Mouse (Mus musculus): ENCODE data around the gene Ccdc92b.
"Not testable (repeated sequence)": the region's sequence is repeated elsewhere in the genome, so short reads cannot be mapped to it uniquely, and the experiment has no call there.

Gene Ccdc92b

DNA sequence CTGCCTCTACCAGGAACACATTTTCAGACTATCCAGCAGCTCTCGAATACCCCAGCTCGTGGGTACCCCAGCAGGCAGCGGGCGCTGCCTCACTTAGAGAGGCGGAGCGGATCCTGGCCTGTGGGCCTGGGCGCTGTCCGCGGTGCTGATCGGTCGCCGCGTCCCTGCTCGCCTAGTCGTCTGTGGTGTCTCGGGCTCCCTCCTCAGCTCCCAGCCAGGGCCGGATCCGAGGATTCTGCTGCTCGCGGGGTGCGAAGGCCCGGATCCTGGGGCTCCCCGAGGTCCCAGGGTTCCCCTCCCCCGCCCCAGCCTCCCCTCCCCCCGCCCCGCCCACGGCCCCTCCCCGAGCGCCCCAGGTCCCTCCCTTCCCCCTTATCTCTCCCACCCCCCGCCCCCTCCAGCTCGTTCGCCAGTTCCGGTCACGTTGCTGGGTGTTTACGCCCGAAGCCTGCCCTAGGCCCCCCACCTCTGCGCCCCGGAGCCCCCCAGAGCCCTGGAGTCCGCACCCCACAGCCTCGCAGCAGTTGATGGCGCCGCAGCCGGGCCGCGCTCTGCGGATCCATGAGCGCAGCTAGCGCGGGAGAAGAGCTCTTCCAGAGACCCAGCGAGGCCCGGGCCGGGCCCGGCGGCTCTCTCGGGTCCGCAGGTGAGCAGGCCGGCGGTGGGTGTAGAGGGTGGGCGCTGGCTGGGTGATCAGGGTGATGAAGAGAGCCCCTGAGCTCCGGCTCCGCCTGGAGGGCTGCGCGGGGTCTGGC lies at the start of gene Ccdc92b:
TSS of gene Ccdc92b (plus strand) at position 405 of the 755 bp plus-strand sequence.
- peak; percentile 49 for DNase-seq

DNA sequence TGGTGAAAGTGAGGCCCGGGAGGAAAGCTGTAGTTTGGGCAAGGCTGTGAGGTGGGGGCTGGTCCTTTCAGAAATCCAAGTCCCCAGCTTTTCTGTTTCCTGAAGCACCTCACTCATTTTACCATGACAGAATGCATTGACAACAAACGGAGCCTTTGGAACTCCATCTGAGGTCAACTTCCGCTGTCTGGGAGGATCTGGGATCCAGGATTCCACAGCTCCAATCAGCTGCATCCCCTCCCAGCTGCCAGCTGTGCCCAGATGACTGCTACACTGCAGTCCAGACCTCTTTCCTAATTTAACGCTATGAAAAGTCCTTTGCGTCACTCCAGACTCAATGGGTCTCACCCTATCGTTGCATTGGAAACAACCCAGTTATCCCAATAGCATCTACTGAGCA lies 49.7 kb upstream of the Ccdc92b start:
- no peak for DNase-seq

DNA sequence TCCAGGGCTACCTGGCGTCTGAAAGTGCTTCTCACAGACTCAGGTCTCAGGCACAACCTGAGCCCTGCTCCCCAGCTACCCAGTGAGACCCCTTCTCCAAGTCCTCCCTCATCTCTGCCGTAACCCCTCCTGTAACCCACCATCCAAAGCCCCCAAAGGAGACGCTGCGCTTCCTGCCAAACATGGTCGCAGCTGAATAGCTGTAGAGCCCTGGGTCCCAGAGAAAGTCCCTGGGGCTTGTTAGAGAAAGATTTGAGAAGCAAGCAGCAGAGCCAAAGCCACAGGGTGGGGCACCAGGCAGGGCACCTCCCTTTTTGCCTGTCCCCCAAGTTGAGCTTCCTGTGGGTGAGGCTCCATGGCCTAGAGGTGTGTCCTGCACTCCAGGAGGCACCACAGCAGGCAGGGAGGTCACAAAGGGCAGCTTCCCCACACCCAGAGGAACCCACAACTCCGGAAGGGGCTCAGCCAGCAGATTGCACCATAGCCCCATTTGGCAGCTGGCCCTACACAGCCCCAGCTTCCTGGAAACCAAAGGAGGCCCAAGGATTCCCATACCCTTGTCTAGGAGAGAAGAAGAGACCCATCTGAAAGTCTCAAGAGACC lies 46.8 kb upstream of the Ccdc92b start:
- DNase-seq: peak; percentile 64

DNA sequence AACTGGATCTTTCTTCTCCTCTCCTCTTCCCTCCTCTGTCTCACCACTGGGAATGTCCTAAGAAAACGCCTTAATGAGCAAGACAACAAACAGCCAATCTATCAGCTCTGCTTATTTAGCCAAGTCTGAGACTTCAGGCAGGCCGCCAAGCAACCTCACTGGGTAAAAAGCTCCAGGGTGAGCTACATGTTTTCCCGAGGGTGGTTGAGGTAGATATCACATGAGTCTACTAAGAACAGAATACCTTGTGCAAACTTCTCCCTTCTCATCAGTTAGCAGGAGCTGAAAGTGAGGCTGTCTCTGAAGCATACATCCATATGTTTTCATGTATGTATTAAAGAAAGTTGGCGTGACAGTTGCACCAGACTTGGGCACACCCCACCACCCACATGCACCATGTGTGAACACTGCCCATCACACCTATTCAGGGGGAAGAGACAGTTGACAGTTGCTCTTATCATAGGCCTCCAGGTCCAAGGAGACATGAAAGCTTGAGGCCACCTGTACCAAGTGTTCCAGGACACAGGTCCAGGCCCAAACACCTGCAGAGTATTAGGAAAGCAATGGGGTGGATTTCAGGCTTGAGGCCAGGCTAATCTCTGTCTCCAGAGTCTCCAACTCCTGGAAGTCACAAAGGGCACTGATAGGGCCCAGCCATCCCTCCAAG lies 44.5 kb upstream of the Ccdc92b start:
- no peak for DNase-seq

DNA sequence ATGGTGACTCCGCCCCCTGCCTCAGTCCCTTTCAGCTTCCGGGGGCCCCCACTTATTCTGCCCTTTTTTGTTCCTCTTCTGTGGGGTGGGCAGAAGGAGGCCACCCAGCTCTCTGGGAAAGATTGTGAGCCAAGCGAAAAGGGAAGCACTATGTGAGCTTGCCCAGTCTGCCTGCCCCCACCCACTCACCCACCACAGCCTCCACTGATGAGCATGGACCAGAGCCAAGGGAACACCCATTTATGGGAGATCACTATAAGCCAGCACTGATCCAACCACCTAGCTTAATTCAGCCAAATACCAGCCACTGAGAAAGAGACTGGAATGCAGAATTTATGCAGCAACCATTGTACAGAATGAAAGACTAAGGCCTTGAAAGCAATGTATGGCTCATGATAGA lies 43.5 kb upstream of the Ccdc92b start:
- DNase-seq: peak; percentile 71

DNA sequence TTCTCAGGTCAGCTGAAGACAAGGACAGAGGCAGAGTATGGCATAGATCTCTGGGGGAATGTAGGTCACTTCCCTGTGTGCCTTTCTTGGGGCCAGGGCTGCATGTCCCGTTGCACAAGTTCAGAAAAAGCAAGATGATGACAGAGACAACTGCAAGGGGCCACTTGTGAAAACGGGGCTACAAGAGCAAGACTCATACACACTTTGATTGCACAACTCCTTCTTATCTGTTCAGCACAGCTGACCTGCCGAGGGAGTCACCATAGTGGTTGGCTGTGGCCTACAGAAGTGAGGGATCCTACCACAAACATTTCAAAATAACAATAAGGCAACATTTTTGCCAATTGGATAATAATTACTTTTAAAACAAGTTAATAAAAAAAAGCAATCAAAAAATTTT lies 42.3 kb upstream of the Ccdc92b start:
- no peak for DNase-seq

DNA sequence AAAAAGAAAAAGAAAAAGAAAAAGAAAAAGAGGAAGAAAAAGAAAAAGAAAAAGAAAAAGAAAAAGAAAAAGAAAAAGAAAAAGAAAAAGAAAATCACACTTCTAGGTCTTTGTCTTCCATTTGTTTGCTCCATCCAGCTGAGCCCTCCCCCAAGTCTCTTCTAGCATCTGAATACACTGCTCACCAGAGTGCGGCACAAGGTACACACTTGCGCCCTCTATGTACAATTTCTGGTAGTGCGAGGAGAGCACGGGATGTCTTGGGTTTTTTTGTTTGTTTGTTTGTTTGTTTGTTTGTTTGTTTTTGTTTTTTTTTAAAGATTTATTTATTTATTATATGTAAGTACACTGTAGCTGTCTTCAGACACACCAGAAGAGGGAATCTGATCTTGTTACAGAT lies 38.1 kb upstream of the Ccdc92b start:
- not testable (repeated sequence) for DNase-seq

DNA sequence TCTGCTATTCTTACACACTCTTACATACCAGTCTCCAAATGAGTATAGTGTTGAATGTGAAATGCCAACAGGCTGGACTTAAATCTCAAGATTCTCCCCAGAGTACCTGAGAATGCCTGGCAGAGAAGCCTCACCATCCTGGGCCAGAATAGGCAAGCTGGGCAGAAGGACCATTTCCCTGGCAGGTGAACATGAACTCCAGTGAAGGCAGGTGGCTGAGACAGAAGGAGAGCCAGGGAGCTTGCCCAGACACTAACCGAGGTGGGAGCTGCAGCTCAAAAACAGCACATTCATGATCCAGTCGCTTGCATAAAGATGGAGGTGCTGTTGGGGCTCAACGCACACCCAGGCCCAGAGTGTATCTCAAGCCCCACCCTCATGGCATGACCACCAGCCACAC lies 36.9 kb upstream of the Ccdc92b start:
- DNase-seq: no peak

DNA sequence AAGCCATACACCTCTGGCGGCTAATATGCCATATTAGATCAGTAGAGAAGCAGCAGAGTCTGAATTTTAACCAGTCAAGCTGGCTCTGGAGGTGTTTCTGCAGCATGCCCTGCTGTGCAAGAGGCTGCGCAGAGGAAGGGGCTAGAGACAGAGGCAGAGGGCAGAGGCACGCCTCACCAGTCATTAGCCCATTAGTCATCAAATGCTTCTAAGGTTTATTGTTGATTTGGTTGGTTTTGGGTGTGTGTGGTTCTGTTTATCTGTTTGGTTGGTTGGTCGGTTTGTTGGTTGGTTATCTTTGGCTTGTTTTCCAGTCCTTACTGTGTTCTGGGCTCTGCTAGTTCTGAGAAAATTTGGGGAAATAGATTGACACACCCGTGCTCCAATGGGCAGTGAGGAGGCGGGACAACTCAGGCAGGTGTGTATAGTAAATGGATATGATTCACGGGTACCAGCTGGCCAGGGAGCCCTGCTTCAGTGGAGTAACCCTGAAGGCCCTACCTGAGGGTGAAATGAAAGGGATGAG lies 35.5 kb upstream of the Ccdc92b start:
- DNase-seq: no peak

DNA sequence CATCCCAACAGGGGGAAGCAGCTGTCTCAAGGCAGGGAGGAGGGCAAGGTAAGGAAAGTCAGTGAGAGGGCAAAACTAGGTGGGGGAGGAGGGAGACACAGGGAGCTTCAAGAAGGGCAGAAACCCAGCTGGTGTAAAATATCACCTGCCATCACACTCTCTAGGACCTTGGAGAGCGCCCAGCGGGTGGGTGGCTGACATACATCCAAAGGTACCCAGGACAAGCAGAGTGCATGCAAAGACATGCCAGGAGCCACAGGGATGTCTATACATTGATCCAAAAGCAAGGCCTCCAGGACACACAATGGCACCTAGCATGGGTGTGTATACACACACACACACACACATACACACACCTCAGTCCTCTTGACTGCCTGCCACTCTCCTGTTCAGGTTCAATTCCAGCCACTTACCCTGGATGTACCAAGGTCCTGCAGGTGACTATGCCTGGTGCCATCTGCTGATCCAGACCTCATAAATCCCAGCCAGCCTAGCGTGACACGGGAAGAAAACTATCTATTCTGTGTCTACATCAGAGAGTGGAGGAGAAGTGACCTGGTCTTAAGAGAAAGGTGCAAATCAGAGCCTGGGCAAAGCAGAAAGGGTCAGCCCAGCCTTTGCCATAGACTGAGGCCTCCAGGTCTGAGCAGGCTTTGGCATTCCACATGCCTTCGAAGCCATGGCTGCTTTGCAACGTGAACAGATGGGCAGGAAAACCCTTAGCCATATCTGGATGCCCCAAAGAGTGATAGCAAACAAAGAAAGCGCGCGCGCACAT lies 34.3 kb upstream of the Ccdc92b start:
- DNase-seq: no peak

DNA sequence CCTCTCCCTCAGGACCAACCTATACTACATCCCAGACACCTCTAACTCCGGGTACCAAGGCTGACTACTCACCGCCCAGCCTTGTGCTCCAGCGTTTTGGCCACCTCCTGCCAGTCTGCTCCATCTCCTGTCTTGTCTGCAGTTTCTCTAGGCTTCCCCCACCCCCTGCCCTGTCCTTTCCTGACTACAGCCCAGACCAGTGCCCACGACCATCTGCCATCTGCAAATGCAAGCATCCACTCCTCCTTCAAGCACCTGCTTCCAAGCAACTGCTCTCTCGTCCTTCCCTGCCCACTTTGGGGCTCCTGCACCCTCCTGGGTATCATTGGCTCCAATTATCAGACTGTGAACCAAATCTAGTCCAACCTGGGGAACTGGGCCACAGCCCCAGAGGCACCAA lies 33.0 kb upstream of the Ccdc92b start:
- no peak for DNase-seq

DNA sequence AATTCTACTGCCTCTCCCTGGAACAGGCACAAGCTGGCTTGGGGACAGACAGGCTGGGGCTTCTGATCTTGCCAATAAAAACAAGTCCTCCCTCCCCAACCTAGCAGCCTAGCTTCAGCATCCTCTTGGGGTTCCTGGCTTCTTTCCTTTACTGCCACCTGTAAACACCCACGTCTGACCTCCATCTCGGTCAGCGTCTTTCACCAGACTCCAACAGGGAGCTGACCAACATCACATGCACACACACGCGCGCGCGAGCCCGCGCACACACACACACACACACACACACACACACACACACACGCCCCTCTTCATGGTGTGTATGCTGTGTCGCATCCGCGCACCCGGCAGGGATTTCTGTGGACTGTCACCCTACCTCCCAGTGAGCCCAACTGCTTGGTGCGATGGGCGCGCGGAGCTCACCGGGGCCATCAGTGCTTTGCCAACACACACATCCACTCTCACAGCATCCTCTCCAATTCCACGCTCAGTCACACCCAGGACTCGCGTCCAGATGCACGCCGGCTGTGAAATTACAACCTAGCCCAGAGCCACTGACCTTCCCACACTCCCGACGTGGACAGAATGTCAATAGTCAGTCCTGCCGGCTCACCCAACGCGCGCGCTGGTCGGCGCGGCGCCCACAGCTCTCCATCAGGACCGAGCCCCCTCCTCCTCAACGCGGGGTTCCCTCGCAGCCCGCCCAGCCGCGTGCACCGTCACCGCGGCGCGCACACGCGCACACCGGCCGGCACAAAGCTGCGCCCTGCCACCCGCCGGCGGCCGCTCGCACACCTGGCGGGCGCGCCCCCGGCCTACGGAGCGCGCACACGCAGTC lies 29.8 kb upstream of the Ccdc92b start:
- DNase-seq: peak; percentile 37

DNA sequence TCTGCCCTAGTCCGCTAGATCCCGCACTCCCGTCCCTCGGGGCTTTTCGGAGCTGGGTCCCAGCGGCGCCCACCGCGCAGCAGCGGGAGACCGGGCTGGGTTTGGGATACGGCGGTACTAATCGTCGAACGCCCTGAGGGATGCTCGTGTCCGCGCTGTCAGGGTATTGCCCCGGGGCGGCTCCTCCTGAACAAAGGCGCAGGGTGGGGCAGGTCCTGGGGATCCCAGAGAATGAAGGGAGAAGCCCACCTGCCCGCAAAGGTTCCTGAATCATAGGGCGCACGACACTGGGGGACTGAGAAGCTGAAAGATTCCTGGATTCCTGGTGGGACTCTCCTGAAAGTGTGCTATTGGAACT lies 29.2 kb upstream of the Ccdc92b start:
- DNase-seq: no peak

DNA sequence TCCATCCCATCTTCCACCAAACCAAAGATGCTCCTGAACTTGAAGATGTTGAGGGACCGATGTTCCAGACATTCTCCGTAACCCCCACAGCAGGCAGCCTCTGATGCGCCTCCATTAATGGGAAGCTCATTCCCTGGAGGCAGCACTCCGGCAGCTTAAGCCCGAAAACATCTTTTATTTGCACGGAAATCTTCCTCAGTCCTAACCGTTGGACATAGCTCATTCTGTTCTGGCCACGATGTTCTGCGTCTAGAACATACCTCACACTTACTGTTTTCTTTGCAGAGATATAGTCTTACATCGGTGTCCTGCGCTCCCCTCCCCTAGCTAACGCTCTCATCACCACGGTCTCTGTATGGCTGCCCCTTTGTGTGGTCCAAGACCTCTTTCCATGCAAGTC lies 28.7 kb upstream of the Ccdc92b start:
- DNase-seq: no peak

DNA sequence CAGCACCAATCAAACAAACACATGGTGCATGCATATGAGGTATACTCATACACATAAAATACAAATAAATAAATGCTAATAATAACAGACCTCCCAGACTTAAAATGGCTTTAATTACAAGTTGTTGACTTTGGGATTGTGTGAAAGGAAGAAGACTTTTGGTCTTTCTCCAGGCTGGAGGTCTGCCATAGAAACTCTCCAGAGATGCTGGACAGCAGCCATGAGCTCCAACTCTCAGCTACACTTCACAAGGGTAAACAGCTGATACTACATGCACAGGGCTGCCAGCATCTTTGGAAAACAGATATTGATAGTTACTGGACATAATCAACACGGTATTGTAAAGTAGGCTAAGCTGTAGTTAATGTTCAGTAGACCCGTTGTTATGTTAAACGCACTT lies 27.2 kb upstream of the Ccdc92b start:
- DNase-seq: no peak

DNA sequence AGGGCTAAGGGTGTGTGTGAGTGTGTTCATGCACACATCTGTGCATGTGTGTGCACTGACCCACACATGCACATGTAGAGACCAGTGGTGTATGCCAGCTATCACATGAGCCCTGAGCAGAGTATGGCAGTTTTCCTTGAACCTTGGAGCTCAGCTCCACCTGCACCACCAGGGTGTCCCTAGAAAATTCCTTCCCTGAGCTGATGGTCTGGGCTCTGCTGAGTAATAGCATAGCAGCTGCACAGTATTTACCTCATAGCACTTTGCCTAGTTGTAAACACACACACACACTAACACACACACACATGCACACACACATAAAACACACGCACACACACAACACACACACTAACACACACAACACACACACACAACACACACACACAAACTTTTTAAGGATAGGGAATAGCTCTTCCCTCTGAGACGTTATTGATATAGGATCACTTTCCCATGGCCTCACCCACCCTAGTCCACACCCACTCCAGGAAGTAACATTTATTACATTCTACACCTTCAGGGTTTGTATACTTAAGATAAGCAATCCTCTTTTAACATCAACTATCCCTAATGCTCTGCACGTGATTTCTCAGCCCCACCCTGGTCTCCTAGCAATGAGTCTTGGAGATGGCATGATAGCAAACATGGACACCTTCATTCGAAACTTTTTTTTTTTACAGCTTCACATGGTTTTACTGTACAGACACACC lies 22.0 kb upstream of the Ccdc92b start:
- DNase-seq: no peak

DNA sequence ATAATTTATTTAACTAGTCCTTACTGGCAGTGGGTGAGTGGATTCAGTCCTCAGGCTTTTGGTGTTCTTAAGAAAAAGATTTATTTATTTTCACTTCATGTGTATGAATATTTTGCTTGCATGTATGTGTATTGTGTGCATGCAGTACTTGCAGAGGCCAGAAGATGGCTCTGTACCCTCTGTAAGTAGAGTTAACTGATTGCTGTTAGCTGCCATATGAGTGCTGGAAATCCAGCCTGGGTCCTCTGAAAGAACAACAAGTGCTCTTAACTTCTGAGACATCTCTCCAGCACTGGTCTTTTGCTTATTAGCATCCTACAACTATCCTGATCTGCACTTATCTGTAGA lies 21.4 kb upstream of the Ccdc92b start:
- no peak for DNase-seq

DNA sequence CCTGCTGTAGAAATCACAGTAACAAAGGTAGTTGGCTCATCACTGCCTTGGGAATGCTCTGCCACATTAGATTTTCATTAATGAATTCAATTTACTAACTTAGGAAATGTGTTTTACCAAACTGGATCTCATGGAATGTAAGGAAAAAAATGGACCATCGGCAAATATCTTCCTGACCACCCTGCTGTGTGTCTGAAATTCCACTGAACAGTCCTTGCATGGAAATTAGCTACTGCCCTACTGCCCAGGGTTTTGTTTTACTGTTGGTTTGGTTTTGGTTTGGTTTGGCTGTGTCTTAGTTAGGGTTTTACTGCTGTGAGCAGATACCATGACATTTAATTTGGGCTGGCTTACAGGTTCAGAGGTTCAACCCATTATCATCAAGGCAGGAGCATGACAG lies 17.1 kb upstream of the Ccdc92b start:
- DNase-seq: no peak

DNA sequence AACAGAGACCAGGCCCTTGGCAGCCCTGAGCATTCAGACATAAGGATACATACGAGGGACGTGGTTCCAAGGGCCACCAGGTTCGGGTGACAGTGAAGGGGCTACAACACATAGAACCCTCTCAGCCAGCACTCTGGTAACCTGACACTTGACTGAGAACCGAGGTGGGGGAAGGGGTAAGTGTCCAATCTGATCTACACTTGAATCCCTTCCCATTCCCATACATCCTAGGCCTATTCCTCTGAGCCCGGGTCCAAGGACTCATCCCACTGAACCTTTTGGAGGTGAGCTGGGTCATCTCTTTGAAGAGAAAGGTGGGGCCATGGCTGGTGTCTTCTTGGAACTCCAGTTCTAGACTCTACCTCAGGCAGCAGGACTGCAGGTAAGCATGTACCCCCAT lies 9.3 kb upstream of the Ccdc92b start:
- DNase-seq: no peak

DNA sequence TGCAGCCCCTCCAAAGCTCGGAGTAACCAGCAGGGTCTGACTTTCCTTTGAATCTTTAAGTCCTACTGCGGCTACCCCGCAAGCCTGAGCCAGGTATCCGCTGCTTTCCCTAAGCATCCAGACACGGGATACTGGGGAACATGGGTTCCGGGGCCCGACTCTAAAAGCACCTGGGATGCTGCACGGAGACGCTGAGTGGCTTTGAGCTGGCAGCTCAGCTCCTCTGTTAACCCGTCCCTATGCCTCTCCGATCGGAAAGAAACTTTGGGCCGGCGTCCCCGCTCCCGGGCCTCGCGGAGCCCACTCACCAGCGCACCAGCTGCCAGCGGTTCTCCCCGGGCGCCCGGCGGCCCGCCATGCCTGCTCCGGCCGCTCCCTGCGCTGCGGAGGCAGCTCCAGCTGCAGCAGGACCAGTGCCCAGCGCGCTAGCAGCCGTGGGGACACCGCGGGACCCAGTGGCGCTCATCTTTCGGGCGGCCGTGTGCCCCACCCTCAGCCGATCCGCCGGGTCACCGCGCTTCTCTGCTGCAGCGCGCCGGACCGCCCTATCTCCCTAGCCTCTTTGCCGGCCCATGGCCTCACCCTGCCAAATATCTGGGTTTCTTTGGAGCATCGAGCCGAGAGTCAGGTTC lies 8.7 kb upstream of the Ccdc92b start, which contains the start of gene Rap1gap2:
TSS of gene Rap1gap2 (minus strand) at position 371 of the 632 bp plus-strand sequence.
- no peak for DNase-seq

DNA sequence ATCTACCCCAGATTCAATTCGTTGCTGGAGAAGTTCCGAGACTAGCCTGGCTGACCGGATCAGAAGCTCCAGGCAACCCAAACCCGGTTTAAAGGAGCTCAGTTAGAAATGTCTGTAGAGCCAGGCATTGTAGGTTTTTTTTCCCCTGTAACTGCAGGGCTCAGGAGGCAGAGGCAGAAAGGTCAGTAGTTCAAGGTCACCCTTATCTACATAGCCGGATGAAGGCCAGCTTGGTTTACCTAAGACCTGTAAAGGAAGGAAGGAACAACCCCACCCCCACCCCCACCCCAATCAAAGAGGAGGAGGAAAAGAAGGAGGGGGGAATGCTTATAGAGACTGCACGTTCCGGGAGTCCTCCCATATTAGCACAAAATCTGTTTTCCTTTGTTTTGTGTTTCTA lies 8.0 kb upstream of the Ccdc92b start:
- DNase-seq: no peak
